ENCODE assay signal across 7 mouse cellular contexts in genomic region chr17:65612391-65613141, GRCm38 (mm10). TPM values are rescaled to one million over a fixed set of nuclear protein-coding genes. Genes with fewer than 3 reads are reported as not detected.
DNase-seq lines count a peak whose midpoint lies in the region; ATAC-seq lines count a peak whose summit lies in the region.

No protein-coding gene starts in this region.

- H3K9me3 ChIP-seq in limb, embryonic 10.5 days (replicated peaks) = no peaks in the 10 kb centered on the region
- H3K9me3 ChIP-seq in midbrain, embryonic 14.5 days (ENCODE audit: control insufficient read depth, low read length) = no peaks in the 10 kb centered on the region

- ATAC-seq in activated CD4-positive, CD25-positive, alpha-beta regulatory T cell, adult 4 months = peak; percentile 2
- ATAC-seq in inflammation-experienced regulatory T-cells, adult 6 months = peak; percentile 4
- ATAC-seq in midbrain, embryonic 14.5 days (ENCODE audit: low FRiP score, low TSS enrichment) = peak; percentile 67

- no peaks in the 10 kb centered on the region for H3K27me3 ChIP-seq in limb, embryonic 10.5 days (ENCODE audit: low read depth, poor library complexity, severe bottlenecking)
- no peaks in the 10 kb centered on the region for H3K27me3 ChIP-seq in midbrain, embryonic 14.5 days (ENCODE audit: control insufficient read depth, insufficient read depth, low read length)

- peaks cover 27% of the 10 kb centered on the region for H3K4me1 ChIP-seq in limb, embryonic 10.5 days
- H3K4me1 ChIP-seq in midbrain, embryonic 14.5 days (ENCODE audit: control insufficient read depth, insufficient read depth, low read length) = peaks cover 39% of the 10 kb centered on the region

- H3K9ac ChIP-seq in midbrain, embryonic 14.5 days (replicated peaks; ENCODE audit: low read length) = peak overlapping the region; percentile 95

- 2% methylated on average over 88 of the region's 91 CpGs for WGBS in limb, embryonic 10.5 days
- under 1% methylated on average over 76 of the region's 91 CpGs for WGBS in midbrain, embryonic 14.5 days

- peak; percentile 50 to 51 for DNase-seq in cerebellum, postnatal 36 days
- DNase-seq in gastrocnemius, postnatal 10 days = peak; percentile 60
- peak; percentile 69 for DNase-seq in limb, embryonic 10.5 days (ENCODE audit: low spot score)
- DNase-seq in midbrain, embryonic 14.5 days = peak; percentile 72
- DNase-seq in spleen, postnatal 36 days (ENCODE audit: low spot score in 2 of 2) = peak; percentile 19 to 33

- peaks cover 5% of the 10 kb centered on the region for H3K36me3 ChIP-seq in limb, embryonic 10.5 days
- H3K36me3 ChIP-seq in midbrain, embryonic 14.5 days (ENCODE audit: control insufficient read depth, insufficient read depth, low read length) = no peaks in the 10 kb centered on the region

- peak overlapping the region; percentile 98 for H3K27ac ChIP-seq in limb, embryonic 10.5 days
- H3K27ac ChIP-seq in midbrain, embryonic 14.5 days (replicated peaks; ENCODE audit: low read depth, low read length) = peak overlapping the region; percentile 99

- H3K4me2 ChIP-seq in midbrain, embryonic 14.5 days (ENCODE audit: low read length) = peak overlapping the region; percentile 74

- H3K4me3 ChIP-seq in limb, embryonic 10.5 days = peak overlapping the region; percentile 98
- peak overlapping the region; percentile 95 for H3K4me3 ChIP-seq in midbrain, embryonic 14.5 days (replicated peaks; ENCODE audit: low read depth, low read length)

RNA-seq across cellular contexts. Expression of gene Vapa, which starts 0.8 kb away (rescaled TPM):
- polyA plus RNA-seq in activated CD4-positive, CD25-positive, alpha-beta regulatory T cell, adult 4 months (2017; shearing (Covaris generic)) = 10 to 100 TPM; 23.3 to 44.9 TPM
- total RNA-seq in gastrocnemius, postnatal 10 days (2021) = 100 to 1,000 TPM; 140 to 143 TPM
- 10 to 100 TPM; 29.2 to 40.2 (median 37.4) TPM for polyA plus RNA-seq in inflammation-experienced regulatory T-cells, adult 6 months (2017; shearing (Covaris generic))
- polyA plus RNA-seq in limb, embryonic 10.5 days (2016; fragmentation: Nextera tagmentation; extraction: Ambion mirVana) = 165 TPM in 2 replicates
- 283 and 291 TPM in 2 replicates for polyA plus RNA-seq in midbrain, embryonic 14.5 days (2014; fragmentation: Nextera tagmentation; extraction: Ambion mirVana)

RNA-seq across cellular contexts. Expression of gene Txndc2, which starts 29.4 kb away (rescaled TPM):
- not detected for polyA plus RNA-seq in activated CD4-positive, CD25-positive, alpha-beta regulatory T cell, adult 4 months (2017; shearing (Covaris generic))
- total RNA-seq in gastrocnemius, postnatal 10 days (2021) = under 1 TPM in 1 of 2 experiments, not detected in 1; 0.14 TPM
- polyA plus RNA-seq in inflammation-experienced regulatory T-cells, adult 6 months (2017; shearing (Covaris generic)) = not detected
- not detected in 2 replicates for polyA plus RNA-seq in limb, embryonic 10.5 days (2016; fragmentation: Nextera tagmentation; extraction: Ambion mirVana)
- polyA plus RNA-seq in midbrain, embryonic 14.5 days (2014; fragmentation: Nextera tagmentation; extraction: Ambion mirVana) = 0.12 TPM in 2 replicates

Comparison
In these comparisons a context has a peak if more than half of its experiments do, and no peak if none do; other contexts are left out.
1. Peak in every context shown above with its lines: DNase-seq, ATAC-seq, H3K4me3 ChIP-seq and H3K27ac ChIP-seq.
2. ATAC-seq: peak in every context shown above with its lines; median percentile 67 in midbrain, embryonic 14.5 days; 4 in inflammation-experienced regulatory T-cells, adult 6 months; 2 in activated CD4-positive, CD25-positive, alpha-beta regulatory T cell, adult 4 months.